In the genomic region with DNA sequence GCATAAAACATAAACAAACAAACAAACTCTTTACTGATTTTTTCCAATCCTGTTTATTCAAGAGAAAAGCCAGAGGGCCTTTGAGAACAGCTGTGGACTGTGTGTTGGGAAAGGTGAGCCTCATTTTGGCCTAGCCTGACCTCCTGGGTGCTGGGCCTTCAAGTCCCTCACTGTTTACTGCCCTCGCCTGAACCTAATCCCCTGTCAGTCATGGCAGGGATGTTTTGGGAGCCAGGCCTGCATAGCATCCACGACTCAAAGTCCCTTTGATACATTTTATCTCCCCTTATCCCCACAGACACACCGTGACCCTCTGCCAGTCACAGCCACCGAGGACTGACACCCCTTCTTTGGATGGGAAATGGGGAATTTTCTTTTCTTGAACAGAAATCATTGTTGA, we compare ENCODE assay signal across 22 mouse cellular contexts.
"Had no signal": no experiment of that assay in that cellular context is flagged by ENCODE, and none has a peak within 500 bp of the region (broad histone marks: within the 10 kb centered on the region; RNA-seq: fewer than 3 reads in every experiment).

No protein-coding gene starts in this region.

- H3K36me3 ChIP-seq: limb, embryonic 13.5 days; liver, embryonic 12.5 days; liver, embryonic 15.5 days; lung, embryonic 15.5 days; neural tube, embryonic 13.5 days; stomach, embryonic 15.5 days had no signal

- H3K4me3 ChIP-seq: limb, embryonic 13.5 days; liver, embryonic 12.5 days; liver, embryonic 15.5 days; lung, embryonic 15.5 days; megakaryocyte, embryonic 14.5 days; myocyte; neural tube, embryonic 13.5 days; stomach, embryonic 15.5 days had no signal

- DNase-seq: kidney, adult 18-20 months; kidney, adult 9 months; kidney, postnatal 14 days; kidney, postnatal 4 days; left cerebral cortex, postnatal 4 days; liver; lung, adult 18-20 months; lung, postnatal 10 days; lung, postnatal 36 days; midbrain, embryonic 14.5 days; retina, postnatal 1 day; right cerebral cortex, postnatal 25 days; spleen, adult 18-20 months; thymus, postnatal 25 days had no signal

- H3K9me3 ChIP-seq: limb, embryonic 13.5 days; liver, embryonic 12.5 days; liver, embryonic 15.5 days; lung, embryonic 15.5 days; megakaryocyte, embryonic 14.5 days; neural tube, embryonic 13.5 days; stomach, embryonic 15.5 days had no signal

- H3K9ac ChIP-seq: limb, embryonic 13.5 days; liver, embryonic 12.5 days; liver, embryonic 15.5 days; lung, embryonic 15.5 days; neural tube, embryonic 13.5 days; stomach, embryonic 15.5 days had no signal

- H3K27me3 ChIP-seq: limb, embryonic 13.5 days; liver, embryonic 12.5 days; liver, embryonic 15.5 days; lung, embryonic 15.5 days; neural tube, embryonic 13.5 days; stomach, embryonic 15.5 days had no signal

- ATAC-seq: liver, embryonic 12.5 days had no signal

- H3K4me2 ChIP-seq: limb, embryonic 13.5 days; liver, embryonic 12.5 days; liver, embryonic 15.5 days; lung, embryonic 15.5 days; neural tube, embryonic 13.5 days; stomach, embryonic 15.5 days had no signal

- H3K27ac ChIP-seq: limb, embryonic 13.5 days; liver, embryonic 12.5 days; liver, embryonic 15.5 days; lung, embryonic 15.5 days; neural tube, embryonic 13.5 days; stomach, embryonic 15.5 days had no signal

- H3K4me1 ChIP-seq: liver, embryonic 15.5 days; lung, embryonic 15.5 days; megakaryocyte, embryonic 14.5 days; stomach, embryonic 15.5 days had no signal
